Mouse (Mus musculus) large intestine, adult 2 months (tissue): Measurements from ENCODE around the gene Iffo2. TPM values are rescaled to one million over a fixed set of nuclear protein-coding genes. Genes with fewer than 3 reads are reported as not detected.

Source experiments
- polyA plus RNA-seq: library from polyadenylated mRNA; depleted of rRNA; stranded (reverse); fragments of >200 nt; gene quantifications from 2 replicates; pipeline ENCODE4 v1.2.3, GENCODE M21; 2012; rRNA removed

The Iffo2 gene
- polyA plus RNA-seq, 1 experiment: 2.6 TPM

Other genes with a start within 250 kb of the Iffo2 start
- 33.3 and 43.8 TPM in 2 replicates for gene Pqlc2, start 219.8 kb upstream of the Iffo2 start, polyA plus RNA-seq
- 66.6 and 79.6 TPM in 2 replicates for gene Akr7a5, start 219.8 kb upstream of the Iffo2 start, polyA plus RNA-seq
- 25.0 and 25.7 TPM in 2 replicates for gene Mrto4, start 178.0 kb upstream of the Iffo2 start, polyA plus RNA-seq
- gene Emc1, start 178.0 kb upstream of the Iffo2 start, polyA plus RNA-seq: 16.5 and 25.4 TPM in 2 replicates
- 116 and 154 TPM in 2 replicates for gene Ubr4, start 177.9 kb upstream of the Iffo2 start, polyA plus RNA-seq
- not detected in 2 replicates for gene Gm21969, start 72.6 kb downstream of the Iffo2 start, polyA plus RNA-seq
- gene Aldh4a1, start 92.3 kb downstream of the Iffo2 start, polyA plus RNA-seq: 23.3 and 53.1 TPM in 2 replicates
- gene Tas1r2, start 123.0 kb downstream of the Iffo2 start, polyA plus RNA-seq: 0.11 TPM in 1 of 2 replicates, not detected in the other